Mouse (Mus musculus) CH12.LX (cell line): ENCODE measurements around the gene Gzmg. TPM values are rescaled to one million over a fixed set of nuclear protein-coding genes. Genes with fewer than 3 reads are reported as not detected.

ENCODE experiments used
- polyA plus RNA-seq: library from polyadenylated mRNA; unstranded; fragments of >175 nt; gene quantifications from 2 replicates; pipeline ENCODE4 v1.2.1, GENCODE M21; 2012; ENCODE audit warnings: low read depth; ENCODE audit not compliant: insufficient read length
- total RNA-seq, 2 experiments: library from RNA; depleted of rRNA; stranded (reverse); fragments of 300-350 nt in 1 of 2; fragments of >200 nt in 1 of 2; gene quantifications; 2 replicates each; pipeline ENCODE4 v1.2.3; 2012 to 2014

The Gzmg gene
- total and polyA plus RNA-seq, 3 experiments: not detected

Other genes with a start within 250 kb of the Gzmg start
- not detected in 2 replicates for gene Cma1, start 214.9 kb downstream of the Gzmg start, total RNA-seq (2012; rRNA removed)
- gene Cma1, start 214.9 kb downstream of the Gzmg start, total RNA-seq (2014; rRNA removed): not detected in 2 replicates
- gene Cma1, start 214.9 kb downstream of the Gzmg start, polyA plus RNA-seq: not detected in 2 replicates
- not detected in 2 replicates for gene Cma2, start 208.6 kb downstream of the Gzmg start, total RNA-seq (2012; rRNA removed)
- not detected in 2 replicates for gene Cma2, start 208.6 kb downstream of the Gzmg start, total RNA-seq (2014; rRNA removed)
- gene Cma2, start 208.6 kb downstream of the Gzmg start, polyA plus RNA-seq: not detected in 2 replicates
- 0.17 TPM in 1 of 2 replicates, not detected in the other for gene Mcpt1, start 141.6 kb downstream of the Gzmg start, total RNA-seq (2012; rRNA removed)
- gene Mcpt1, start 141.6 kb downstream of the Gzmg start, total RNA-seq (2014; rRNA removed): 0.66 and 1.0 TPM in 2 replicates
- gene Mcpt1, start 141.6 kb downstream of the Gzmg start, polyA plus RNA-seq: 0.39 and 0.41 TPM in 2 replicates
- 0.17 and 0.25 TPM in 2 replicates for gene Mcpt9, start 129.1 kb downstream of the Gzmg start, total RNA-seq (2012; rRNA removed)
- 0.22 and 0.28 TPM in 2 replicates for gene Mcpt9, start 129.1 kb downstream of the Gzmg start, total RNA-seq (2014; rRNA removed)
- gene Mcpt9, start 129.1 kb downstream of the Gzmg start, polyA plus RNA-seq: 0.29 TPM in 1 of 2 replicates, not detected in the other
- gene Mcpt2, start 117.5 kb downstream of the Gzmg start, total RNA-seq (2012; rRNA removed): 0.13 TPM in 1 of 2 replicates, not detected in the other
- not detected in 2 replicates for gene Mcpt2, start 117.5 kb downstream of the Gzmg start, total RNA-seq (2014; rRNA removed)
- gene Mcpt2, start 117.5 kb downstream of the Gzmg start, polyA plus RNA-seq: not detected in 2 replicates
- not detected in 2 replicates for gene Mcpt4, start 97.3 kb downstream of the Gzmg start, total RNA-seq (2012; rRNA removed)
- gene Mcpt4, start 97.3 kb downstream of the Gzmg start, total RNA-seq (2014; rRNA removed): not detected in 2 replicates
- not detected in 2 replicates for gene Mcpt4, start 97.3 kb downstream of the Gzmg start, polyA plus RNA-seq
- not detected in 2 replicates for gene Mcpt8, start 74.3 kb downstream of the Gzmg start, total RNA-seq (2012; rRNA removed)
- not detected in 2 replicates for gene Mcpt8, start 74.3 kb downstream of the Gzmg start, total RNA-seq (2014; rRNA removed)
- gene Mcpt8, start 74.3 kb downstream of the Gzmg start, polyA plus RNA-seq: not detected in 2 replicates
- gene Ctsg, start 57.0 kb downstream of the Gzmg start, total RNA-seq (2012; rRNA removed): not detected in 2 replicates
- not detected in 2 replicates for gene Ctsg, start 57.0 kb downstream of the Gzmg start, total RNA-seq (2014; rRNA removed)
- not detected in 2 replicates for gene Ctsg, start 57.0 kb downstream of the Gzmg start, polyA plus RNA-seq
- not detected in 2 replicates for gene Gzme, start 39.0 kb downstream of the Gzmg start, total RNA-seq (2012; rRNA removed)
- gene Gzme, start 39.0 kb downstream of the Gzmg start, total RNA-seq (2014; rRNA removed): not detected in 2 replicates
- not detected in 2 replicates for gene Gzme, start 39.0 kb downstream of the Gzmg start, polyA plus RNA-seq
- not detected in 2 replicates for gene Gzmd, start 27.0 kb downstream of the Gzmg start, total RNA-seq (2012; rRNA removed)
- gene Gzmd, start 27.0 kb downstream of the Gzmg start, total RNA-seq (2014; rRNA removed): not detected in 2 replicates
- gene Gzmd, start 27.0 kb downstream of the Gzmg start, polyA plus RNA-seq: not detected in 2 replicates
- gene Gzmn, start 15.0 kb upstream of the Gzmg start, total RNA-seq (2012; rRNA removed): not detected in 2 replicates
- not detected in 2 replicates for gene Gzmn, start 15.0 kb upstream of the Gzmg start, total RNA-seq (2014; rRNA removed)
- not detected in 2 replicates for gene Gzmn, start 15.0 kb upstream of the Gzmg start, polyA plus RNA-seq
- gene Gzmf, start 51.8 kb upstream of the Gzmg start, total RNA-seq (2012; rRNA removed): not detected in 2 replicates
- gene Gzmf, start 51.8 kb upstream of the Gzmg start, total RNA-seq (2014; rRNA removed): not detected in 2 replicates
- not detected in 2 replicates for gene Gzmf, start 51.8 kb upstream of the Gzmg start, polyA plus RNA-seq
- gene Gzmc, start 75.1 kb upstream of the Gzmg start, total RNA-seq (2012; rRNA removed): not detected in 2 replicates
- not detected in 2 replicates for gene Gzmc, start 75.1 kb upstream of the Gzmg start, total RNA-seq (2014; rRNA removed)
- not detected in 2 replicates for gene Gzmc, start 75.1 kb upstream of the Gzmg start, polyA plus RNA-seq
- gene Gzmb, start 102.7 kb upstream of the Gzmg start, total RNA-seq (2012; rRNA removed): not detected in 2 replicates
- not detected in 2 replicates for gene Gzmb, start 102.7 kb upstream of the Gzmg start, total RNA-seq (2014; rRNA removed)
- gene Gzmb, start 102.7 kb upstream of the Gzmg start, polyA plus RNA-seq: not detected in 2 replicates
- gene Atp12a, start 205.5 kb upstream of the Gzmg start, total RNA-seq (2012; rRNA removed): not detected in 2 replicates
- gene Atp12a, start 205.5 kb upstream of the Gzmg start, total RNA-seq (2014; rRNA removed): not detected in 2 replicates
- not detected in 2 replicates for gene Atp12a, start 205.5 kb upstream of the Gzmg start, polyA plus RNA-seq
- gene Rnf17, start 243.0 kb upstream of the Gzmg start, total RNA-seq (2012; rRNA removed): not detected in 2 replicates
- gene Rnf17, start 243.0 kb upstream of the Gzmg start, total RNA-seq (2014; rRNA removed): 0.11 TPM in 1 of 2 replicates, not detected in the other
- gene Rnf17, start 243.0 kb upstream of the Gzmg start, polyA plus RNA-seq: not detected in 2 replicates